Mouse (Mus musculus) A20 (cell line): Measurements from ENCODE around the gene Gm10382.
A peak's percentile ranks its signal among the peaks of the same experiment; 100 is the strongest.

Experiments
- DNase-seq: peaks from one replicate; pipeline ENCODE4 v3.0.0-alpha.2; 2011; ENCODE audit warnings: low read depth, low spot score

Gene Gm10382

GRCm38 (mm10) chr5:125389131-125389578, at the start of gene Gm10382:
Gene Gm10382, plus strand, starts transcription at chr5:125389322.
- DNase-seq: peak; percentile 87

- DNase-seq: no peak
Observed at GRCm38 (mm10) chr5:125339851-125340531, 49.1 kb upstream of the Gm10382 start.

GRCm38 (mm10) chr5:125340547-125341262, 48.4 kb upstream of the Gm10382 start, which contains the start of gene Scarb1:
Gene Scarb1, minus strand, starts transcription at chr5:125341094.
- DNase-seq: peak; percentile 91

DNA sequence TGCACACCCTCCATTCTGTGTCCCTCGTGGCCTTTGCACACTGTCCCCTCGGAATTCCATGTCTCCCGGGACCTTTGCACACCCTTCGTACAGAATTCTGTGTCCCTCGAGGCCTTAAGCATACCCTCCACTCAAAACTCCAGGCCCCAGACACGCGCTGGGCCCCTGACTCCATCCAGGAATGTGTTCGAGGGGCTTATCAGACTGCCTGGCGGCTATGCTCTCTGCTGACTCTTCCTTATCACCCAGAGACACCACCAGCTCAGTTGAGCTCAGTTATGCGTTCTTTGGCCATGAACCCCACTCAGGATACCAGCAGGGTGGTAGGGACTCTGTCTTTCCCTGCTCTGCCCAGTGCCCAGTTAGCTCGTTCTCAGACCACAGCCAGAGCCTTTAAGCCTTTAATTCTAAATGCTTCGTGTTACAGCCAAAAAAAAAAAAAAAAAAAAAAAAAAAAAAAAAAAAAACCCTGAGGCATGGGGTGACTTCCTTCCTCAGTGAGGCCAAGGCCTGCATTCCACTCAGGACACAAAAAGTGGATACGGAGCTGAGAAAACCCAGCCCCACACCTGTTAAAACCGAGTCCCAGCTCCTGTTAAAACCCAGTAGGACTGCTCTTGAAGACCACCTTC, 47.5 kb upstream of the Gm10382 start:
- no peak for DNase-seq

DNA sequence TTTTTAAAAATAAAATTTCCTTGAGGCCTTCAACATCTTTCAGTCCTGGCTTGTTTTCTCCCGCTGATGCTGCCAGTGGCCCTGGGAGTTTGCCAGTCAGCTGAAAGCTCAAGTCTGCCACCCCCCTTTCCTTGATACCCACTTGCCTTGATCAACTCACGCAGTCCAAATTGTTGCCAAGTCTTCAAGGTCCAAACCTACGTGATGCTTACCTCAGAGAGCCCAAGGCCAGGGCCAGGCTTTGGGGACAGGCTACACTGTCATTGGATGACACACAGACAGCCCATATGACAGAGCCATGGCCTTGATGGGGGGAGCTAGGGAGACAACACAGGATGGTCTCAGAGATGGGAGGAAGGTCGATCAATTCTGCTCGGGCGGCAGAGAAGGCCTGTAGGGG, 44.8 kb upstream of the Gm10382 start:
- no peak for DNase-seq

DNA sequence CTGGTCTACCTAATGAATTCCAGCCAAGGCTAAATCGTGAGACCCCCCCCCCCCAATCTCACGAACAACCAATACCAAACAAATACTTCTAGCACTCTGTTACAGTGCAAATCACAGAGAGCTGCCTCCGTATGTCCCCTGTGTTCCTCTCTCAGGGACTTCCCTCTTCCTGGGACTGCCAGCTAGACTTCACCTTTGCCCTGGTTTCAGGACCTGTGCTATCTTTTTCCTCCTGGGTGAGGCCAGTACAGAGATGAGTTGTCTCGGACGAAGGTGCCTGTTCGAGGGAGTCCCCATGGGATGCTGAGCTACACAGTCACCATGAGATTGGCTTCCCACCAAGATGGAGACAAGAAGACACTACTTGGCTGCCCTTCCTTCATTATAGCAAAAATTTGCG, 41.1 kb upstream of the Gm10382 start:
- DNase-seq: no peak

DNA sequence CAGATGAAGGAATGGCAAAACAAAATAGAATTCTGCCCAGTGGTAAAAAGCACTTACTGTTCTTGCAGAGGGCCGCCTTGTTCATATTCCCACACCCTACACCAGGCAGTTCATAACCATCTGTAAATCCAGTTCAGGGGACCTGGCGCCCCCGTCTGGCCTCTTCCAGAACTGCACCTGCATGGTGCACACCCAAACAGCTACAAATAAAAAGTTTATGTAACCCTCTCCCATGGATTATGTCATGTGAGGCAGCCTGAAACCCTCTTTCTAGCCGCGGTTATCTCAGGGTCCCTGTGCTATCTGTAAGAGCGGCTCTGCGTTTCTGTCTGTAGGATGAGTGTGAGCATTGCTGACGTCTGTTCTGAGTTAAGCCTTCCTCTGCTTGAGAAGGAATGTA, 40.6 kb upstream of the Gm10382 start:
- peak; percentile 71 for DNase-seq

DNA sequence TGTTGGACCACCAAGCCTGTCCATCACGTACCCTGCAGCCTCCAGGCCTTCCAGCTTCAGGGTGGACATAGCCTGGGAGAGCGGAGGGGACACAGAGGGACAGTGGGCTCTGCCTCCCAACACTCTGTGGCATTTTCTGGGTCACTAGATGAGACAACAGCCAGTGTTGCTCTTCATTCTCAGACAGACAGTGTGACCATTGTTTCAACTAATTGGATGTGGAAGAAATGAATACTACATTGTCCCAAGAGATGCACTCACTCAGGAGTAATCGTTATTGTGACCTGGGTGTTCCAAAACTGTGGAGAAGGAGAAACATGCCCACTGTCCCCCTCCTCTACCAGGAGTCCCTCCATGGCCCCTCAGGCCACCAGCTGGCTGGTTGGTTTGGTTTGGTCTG, 39.7 kb upstream of the Gm10382 start:
- DNase-seq: no peak

DNA sequence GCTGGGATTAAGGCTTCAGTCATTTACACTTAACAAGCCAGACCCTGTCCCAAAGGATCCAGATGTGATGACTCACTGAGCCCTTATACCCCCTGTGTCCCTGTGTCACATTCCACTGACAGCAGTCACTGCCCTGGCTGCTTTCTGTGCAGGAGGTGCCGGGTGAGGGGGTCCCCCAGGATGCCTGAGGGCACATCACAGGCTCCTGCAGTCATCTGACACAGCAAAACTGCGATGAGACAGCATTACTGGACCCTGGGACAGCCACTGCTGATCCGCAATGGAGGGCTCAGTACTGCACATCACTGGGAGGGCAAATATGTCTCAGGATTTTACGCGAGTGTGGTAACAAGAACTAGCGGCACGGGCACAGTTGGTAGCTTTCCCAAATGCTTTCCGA, 38.1 kb upstream of the Gm10382 start:
- DNase-seq: no peak

GRCm38 (mm10) chr5:125351939-125352338, 37.2 kb upstream of the Gm10382 start:
- peak; percentile 80 for DNase-seq

DNA sequence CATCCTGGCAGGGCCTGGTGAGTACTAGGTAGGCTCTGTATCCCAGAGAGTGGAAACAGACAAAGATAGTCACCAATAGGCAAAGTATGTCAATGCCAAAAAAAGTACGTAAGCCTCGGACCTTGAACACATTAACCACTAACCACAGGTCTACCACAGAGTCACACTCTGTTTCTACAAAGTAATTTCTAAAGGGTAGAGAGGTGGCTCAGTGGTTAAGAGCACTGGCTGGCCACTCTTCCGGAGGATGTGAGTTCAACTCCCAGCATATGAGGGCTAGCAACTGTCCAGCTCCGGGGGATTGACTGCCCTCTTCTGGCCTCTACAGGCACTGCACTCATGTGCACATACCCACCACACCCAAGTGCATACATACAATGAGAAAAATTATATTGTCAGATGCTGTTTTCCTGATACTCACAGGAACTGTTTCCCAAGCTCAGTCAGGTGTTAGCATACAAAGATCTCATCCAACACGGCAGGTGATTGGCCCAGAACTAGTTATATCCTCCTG, 36.3 kb upstream of the Gm10382 start:
- no peak for DNase-seq

DNA sequence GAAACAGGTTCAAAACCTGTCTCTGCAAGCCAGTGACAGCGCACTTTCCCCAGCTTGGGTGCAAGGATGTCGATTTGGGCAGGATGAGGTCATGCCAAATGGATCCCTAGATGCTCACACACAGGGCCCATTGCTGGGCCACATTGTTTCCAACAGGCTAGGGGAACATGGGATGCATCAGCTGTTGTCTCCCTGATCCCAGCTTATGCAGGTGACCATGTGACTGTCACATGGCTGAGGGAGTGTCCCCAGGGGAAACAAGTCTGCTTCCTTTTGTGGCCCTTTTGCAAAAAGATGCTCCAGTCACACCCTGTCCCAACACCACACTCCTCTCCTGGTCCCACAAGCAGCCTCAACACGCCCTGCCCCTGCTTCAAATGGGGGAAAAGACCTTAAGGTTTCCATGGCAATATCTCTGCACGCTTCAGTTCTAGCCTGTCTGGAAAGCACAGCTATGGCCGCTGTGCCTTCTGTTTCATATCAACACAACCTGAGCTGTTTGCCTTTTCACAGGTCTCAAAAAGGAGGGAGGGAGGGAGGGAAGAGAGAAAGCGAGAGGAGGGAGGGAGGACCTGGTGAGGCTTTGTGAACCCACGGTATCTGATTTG, 34.1 kb upstream of the Gm10382 start:
- DNase-seq: no peak

DNA sequence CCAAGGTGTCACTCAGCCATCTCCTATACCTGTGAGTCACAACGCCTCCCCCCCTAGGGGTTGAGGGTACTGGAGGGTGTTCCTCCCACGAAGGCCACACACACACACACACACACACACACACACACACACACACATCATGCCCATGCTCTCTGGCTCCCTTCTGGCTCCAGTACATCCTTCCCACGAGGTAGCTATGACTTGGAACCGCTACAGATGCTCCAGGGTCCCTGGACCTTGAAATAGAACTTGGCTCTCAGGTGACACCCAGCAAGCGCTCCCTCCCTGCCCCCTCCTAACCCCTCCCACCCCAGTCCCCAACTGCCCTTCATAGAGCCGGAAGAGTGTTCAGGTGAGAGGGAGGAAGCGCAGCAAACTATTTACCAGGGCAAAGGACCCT, 33.5 kb upstream of the Gm10382 start:
- no peak for DNase-seq

- no peak for DNase-seq
Observed at GRCm38 (mm10) chr5:125357543-125358269, 31.4 kb upstream of the Gm10382 start.

DNA sequence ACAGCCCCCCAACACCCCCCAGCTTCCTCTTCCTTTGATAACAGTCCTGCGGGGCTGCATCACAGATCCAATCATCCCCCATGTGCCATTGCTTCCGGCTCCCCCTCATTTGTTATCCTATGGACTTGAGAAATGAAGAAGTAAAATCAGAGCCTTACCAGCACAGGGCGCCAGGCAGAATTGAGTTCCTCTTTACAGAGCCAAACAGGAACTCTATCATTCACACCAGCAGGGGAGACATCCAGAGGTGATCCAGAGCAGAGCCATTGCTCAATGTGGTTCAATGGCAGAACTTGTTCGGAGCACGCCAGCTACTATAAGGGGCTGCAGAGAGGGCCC, 30.9 kb upstream of the Gm10382 start:
- peak; percentile 80 for DNase-seq

DNA sequence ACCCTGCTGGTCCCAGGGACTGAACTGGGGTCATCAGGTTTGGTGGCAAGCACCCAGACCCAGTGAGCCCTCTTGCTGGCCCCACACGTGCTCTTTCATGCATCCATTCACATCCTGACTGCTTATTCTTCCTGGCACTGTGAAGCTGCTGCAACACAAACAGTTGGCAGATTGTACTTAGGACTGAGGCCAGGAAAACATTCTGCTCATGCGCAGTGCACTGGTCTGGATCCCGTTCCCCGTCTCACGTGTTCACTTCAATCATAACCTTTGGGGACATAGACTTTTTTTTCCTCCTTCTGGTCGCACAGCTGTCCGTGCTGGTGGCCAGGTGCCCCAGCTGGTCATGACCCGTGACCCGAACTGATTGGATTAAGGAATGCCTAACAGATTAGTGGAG, 28.6 kb upstream of the Gm10382 start:
- DNase-seq: no peak

DNA sequence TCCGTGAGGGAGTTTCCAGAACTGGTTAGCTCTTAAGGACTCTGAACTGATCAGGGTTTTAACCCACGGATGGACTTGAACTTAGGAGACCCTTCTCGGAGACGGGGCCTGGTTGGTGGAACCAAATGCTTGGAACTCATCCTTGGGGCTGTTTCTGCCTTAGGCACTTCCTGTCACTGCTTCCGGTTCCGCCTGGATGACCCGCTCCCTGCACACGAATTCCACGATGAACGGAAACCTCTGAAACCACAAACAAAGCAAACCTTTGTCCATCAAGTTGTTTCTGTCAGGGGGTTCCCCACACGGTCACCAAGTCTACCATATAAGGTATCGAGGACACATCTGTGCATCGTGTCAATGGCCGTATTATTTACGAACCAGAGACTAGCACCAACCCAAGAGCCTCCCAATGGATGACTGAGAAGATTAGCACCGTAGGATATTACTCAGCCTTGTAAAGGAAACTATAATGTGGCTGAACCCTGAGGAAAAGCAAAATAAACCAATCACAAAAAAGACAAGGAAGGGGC, 28.1 kb upstream of the Gm10382 start:
- DNase-seq: no peak

GRCm38 (mm10) chr5:125363894-125364293, 25.2 kb upstream of the Gm10382 start:
- DNase-seq: no peak

DNA sequence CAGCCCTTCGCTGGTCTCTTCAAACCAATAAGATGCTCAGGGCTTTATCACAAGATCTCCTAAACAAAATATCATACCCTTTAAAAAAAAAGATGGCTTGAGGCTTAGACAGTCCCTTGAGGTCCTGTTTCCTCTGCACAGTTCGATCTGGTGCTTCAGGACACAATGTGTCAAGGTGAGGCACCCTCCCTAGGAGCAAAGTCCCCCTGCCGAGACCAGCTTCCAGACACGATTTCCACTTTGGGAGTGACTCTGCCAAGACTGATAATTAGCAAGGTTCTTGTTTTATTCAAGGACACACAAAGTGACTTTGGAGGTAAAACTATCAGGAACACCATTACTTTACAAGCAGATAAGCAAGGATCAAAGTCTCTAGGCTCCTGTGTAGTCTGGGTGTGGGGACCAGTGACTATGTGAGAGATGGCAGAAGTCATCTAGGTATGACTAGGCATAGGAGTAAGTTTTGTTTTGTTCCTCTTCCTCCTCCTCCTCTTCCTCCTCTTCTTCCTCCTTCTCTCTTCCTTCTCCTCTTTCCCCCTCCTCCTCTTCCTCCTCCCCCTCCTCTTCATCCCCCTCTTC, 24.2 kb upstream of the Gm10382 start:
- no peak for DNase-seq

DNA sequence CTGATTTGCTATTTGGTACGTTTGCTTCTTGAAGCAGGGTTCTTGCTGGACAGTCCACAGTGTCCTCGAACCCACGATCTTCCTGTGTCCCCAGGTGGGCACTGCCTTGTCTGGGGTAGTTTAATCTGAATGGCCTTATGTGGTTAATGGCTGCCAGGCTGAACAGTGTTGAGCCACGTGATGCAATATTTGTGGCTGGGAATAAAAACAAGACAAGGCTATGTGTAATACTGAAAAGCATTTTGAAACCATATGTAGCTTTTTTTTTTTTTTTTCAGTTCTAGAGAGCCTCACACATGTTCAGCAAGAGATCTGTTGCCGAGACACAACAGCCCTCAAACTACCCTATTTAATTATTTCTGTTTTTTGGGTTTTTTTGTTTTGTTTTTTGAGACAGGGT, 21.0 kb upstream of the Gm10382 start:
- DNase-seq: no peak

DNA sequence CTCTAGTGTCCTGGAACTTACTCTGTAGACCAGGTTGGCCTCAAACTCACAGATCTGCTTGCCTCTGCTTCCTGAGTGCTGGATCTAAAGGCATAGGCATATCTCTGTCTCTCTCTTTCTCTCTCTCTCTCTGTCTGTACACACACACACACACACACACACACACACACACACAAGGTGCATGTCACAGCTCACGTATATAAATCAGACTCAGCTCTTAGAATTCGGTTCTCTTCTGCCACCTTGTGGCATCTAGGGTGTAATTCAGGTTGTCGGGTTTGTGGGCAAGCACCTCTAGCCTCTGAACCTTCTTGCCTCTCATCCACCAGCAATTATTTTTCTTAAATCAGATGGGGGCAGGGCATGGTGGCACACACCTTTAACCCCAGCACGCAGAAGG, 20.6 kb upstream of the Gm10382 start:
- peak; percentile 91 for DNase-seq
